ENCODE assay signal across 8 mouse cellular contexts in the genomic region with DNA sequence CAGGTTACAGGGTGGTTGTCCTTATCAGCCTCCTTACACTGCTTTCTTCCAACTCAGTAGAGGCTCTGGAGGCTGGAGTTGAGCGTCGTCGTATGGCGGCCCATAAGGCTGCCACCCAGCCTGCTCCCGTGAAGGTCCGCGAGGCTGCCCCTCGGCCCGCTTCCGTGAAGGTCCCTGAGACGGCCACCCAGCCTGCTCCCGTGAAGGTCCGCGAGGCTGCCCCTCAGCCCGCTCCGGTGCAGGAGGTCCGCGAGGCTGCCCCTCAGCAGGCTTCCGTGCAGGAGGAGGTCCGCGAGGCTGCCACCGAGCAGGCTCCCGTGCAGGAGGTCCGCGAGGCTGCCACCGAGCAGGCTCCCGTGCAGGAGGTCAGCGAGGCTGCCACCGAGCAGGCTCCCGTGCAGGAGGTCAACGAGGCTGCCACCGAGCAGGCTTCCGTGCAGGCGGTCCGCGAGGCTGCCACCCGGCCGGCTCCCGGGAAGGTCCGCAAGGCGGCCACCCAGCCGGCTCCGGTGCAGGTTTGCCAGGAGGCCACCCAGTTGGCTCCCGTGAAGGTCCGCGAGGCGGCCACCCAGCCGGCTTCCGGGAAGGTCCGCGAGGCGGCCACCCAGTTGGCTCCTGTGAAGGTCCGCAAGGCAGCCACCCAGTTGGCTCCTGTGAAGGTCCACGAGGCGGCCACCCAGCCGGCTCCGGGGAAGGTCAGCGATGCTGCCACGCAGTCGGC. TPM values are rescaled to one million over a fixed set of nuclear protein-coding genes. Genes with fewer than 3 reads are reported as not detected.
DNase-seq lines count a peak whose midpoint lies in the region; ATAC-seq and TF ChIP-seq lines count a peak whose summit lies in the region.

No protein-coding gene starts in this region.

- no peaks in the 10 kb centered on the region; the same call in 1 of the 2 replicates for H3K27me3 ChIP-seq in hindbrain, postnatal 0 days (ENCODE audit: insufficient read depth, low read length)
- H3K27me3 ChIP-seq in liver, embryonic 11.5 days (replicated peaks; ENCODE audit: control insufficient read depth, insufficient read depth, low read length): peaks cover 32% of the 10 kb centered on the region
- H3K27me3 ChIP-seq in neural tube, embryonic 11.5 days (ENCODE audit: control insufficient read depth, insufficient read depth, low read length): peaks cover 4% of the 10 kb centered on the region; the same call in 1 of the 2 replicates

- H3K9ac ChIP-seq in hindbrain, postnatal 0 days (replicated peaks; ENCODE audit: low read length): peak overlapping the region; percentile 35
- peak overlapping the region; percentile 42 for H3K9ac ChIP-seq in liver, embryonic 11.5 days (ENCODE audit: low read depth, low read length)
- H3K9ac ChIP-seq in neural tube, embryonic 11.5 days (ENCODE audit: low read length): peak overlapping the region; percentile 56

- peak; percentile 52 for ATAC-seq in hindbrain, postnatal 0 days
- peak; percentile 23 for ATAC-seq in liver, embryonic 11.5 days (replicated peaks; ENCODE audit: low FRiP score)
- ATAC-seq in neural tube, embryonic 11.5 days (ENCODE audit: insufficient read depth, low FRiP score, low TSS enrichment): peak; percentile 55; the same call in 1 of the 2 replicates

- peak overlapping the region; percentile 63 for H3K4me2 ChIP-seq in hindbrain, postnatal 0 days (ENCODE audit: low read depth, low read length)
- H3K4me2 ChIP-seq in liver, embryonic 11.5 days: peak overlapping the region; percentile 82
- peak overlapping the region; percentile 77 for H3K4me2 ChIP-seq in neural tube, embryonic 11.5 days (ENCODE audit: low read depth)

- no peak for TF ChIP-seq CTCF in hindbrain, postnatal 0 days (IDR thresholded peaks at IDR 0.05; ENCODE audit: low read depth)

- peak; percentile 92 for DNase-seq in heart, adult 11 months
- DNase-seq in heart, adult 8-10 months (ENCODE audit: low spot score): no peak
- peak; percentile 53 to 54 for DNase-seq in cerebellum, postnatal 14 days
- DNase-seq in gastrocnemius, postnatal 25 days: peak; percentile 37
- peak; percentile 14 for DNase-seq in hindbrain, postnatal 0 days (ENCODE audit: low spot score)
- peak; percentile 55 for DNase-seq in liver, embryonic 11.5 days (ENCODE audit: low spot score)
- DNase-seq in neural tube, embryonic 11.5 days (ENCODE audit: low spot score): peak; percentile 51
- no peak for DNase-seq in MN1 (ENCODE audit: low spot score)

- no peak overlapping the region for H3K27ac ChIP-seq in hindbrain, postnatal 0 days
- H3K27ac ChIP-seq in liver, embryonic 11.5 days (ENCODE audit: low read depth, low read length): no peak overlapping the region
- no peak overlapping the region for H3K27ac ChIP-seq in neural tube, embryonic 11.5 days (ENCODE audit: low read depth, low read length)

- peak overlapping the region; percentile 36 for H3K4me3 ChIP-seq in hindbrain, postnatal 0 days (ENCODE audit: low read length)
- peak overlapping the region; percentile 48 for H3K4me3 ChIP-seq in liver, embryonic 11.5 days (ENCODE audit: low read depth, low read length)
- peak overlapping the region; percentile 42 for H3K4me3 ChIP-seq in neural tube, embryonic 11.5 days (ENCODE audit: low read depth, low read length)

- H3K9me3 ChIP-seq in hindbrain, postnatal 0 days (ENCODE audit: low read length): no peaks in the 10 kb centered on the region
- H3K9me3 ChIP-seq in liver, embryonic 11.5 days (ENCODE audit: control insufficient read depth, low read length): no peaks in the 10 kb centered on the region
- no peaks in the 10 kb centered on the region for H3K9me3 ChIP-seq in neural tube, embryonic 11.5 days (ENCODE audit: control insufficient read depth, low read length)

- 6% methylated on average over 59 of the region's 60 CpGs for WGBS in hindbrain, postnatal 0 days
- 6% methylated on average over 60 of the region's 60 CpGs for WGBS in liver, embryonic 11.5 days
- 8% methylated on average over 58 of the region's 60 CpGs for WGBS in neural tube, embryonic 11.5 days

- no peaks in the 10 kb centered on the region for H3K4me1 ChIP-seq in hindbrain, postnatal 0 days (ENCODE audit: insufficient read depth, low read length)
- peaks cover 5% of the 10 kb centered on the region; the same call in 1 of the 2 replicates for H3K4me1 ChIP-seq in liver, embryonic 11.5 days (replicated peaks; ENCODE audit: control insufficient read depth, insufficient read depth, low read length)
- H3K4me1 ChIP-seq in neural tube, embryonic 11.5 days (ENCODE audit: control insufficient read depth, insufficient read depth, low read length): no peaks in the 10 kb centered on the region

- no peaks in the 10 kb centered on the region for H3K36me3 ChIP-seq in hindbrain, postnatal 0 days (ENCODE audit: insufficient read depth, low read length)
- H3K36me3 ChIP-seq in liver, embryonic 11.5 days (ENCODE audit: control insufficient read depth, insufficient read depth, low read length): no peaks in the 10 kb centered on the region
- H3K36me3 ChIP-seq in neural tube, embryonic 11.5 days (ENCODE audit: control insufficient read depth, insufficient read depth, low read length): no peaks in the 10 kb centered on the region

RNA-seq across cellular contexts. Expression of a gene that starts 1.0 kb away (rescaled TPM):
- not detected for total RNA-seq in heart, adult 8-10 months (2022)
- not detected for total RNA-seq in gastrocnemius, postnatal 25 days (2021)
- not detected in 2 replicates for total RNA-seq in hindbrain, postnatal 0 days (2014; rRNA removed)
- polyA plus RNA-seq in hindbrain, postnatal 0 days (2015; fragmentation: Nextera tagmentation; extraction: Ambion mirVana): 0.18 TPM in 1 of 2 replicates, not detected in the other
- not detected in 2 replicates for polyA plus RNA-seq in liver, embryonic 11.5 days (2014; fragmentation: Nextera tagmentation; extraction: Ambion mirVana)
- not detected in 2 replicates for polyA plus RNA-seq in neural tube, embryonic 11.5 days (2014; fragmentation: Nextera tagmentation; extraction: Ambion mirVana)

RNA-seq across cellular contexts. Expression of a gene that starts 1.7 kb away (rescaled TPM):
- total RNA-seq in heart, adult 8-10 months (2022): not detected
- not detected for total RNA-seq in gastrocnemius, postnatal 25 days (2021)
- total RNA-seq in hindbrain, postnatal 0 days (2014; rRNA removed): not detected in 2 replicates
- 0.21 and 0.26 TPM in 2 replicates for polyA plus RNA-seq in hindbrain, postnatal 0 days (2015; fragmentation: Nextera tagmentation; extraction: Ambion mirVana)
- not detected in 2 replicates for polyA plus RNA-seq in liver, embryonic 11.5 days (2014; fragmentation: Nextera tagmentation; extraction: Ambion mirVana)
- not detected in 2 replicates for polyA plus RNA-seq in neural tube, embryonic 11.5 days (2014; fragmentation: Nextera tagmentation; extraction: Ambion mirVana)

RNA-seq across cellular contexts. Expression of a gene that starts 9.9 kb away (rescaled TPM):
- total RNA-seq in heart, adult 8-10 months (2022): 10 to 100 TPM; 47.4 to 55.9 (median 49.5) TPM
- total RNA-seq in gastrocnemius, postnatal 25 days (2021): 10 to 100 TPM; 39.7 to 43.8 TPM
- total RNA-seq in hindbrain, postnatal 0 days (2014; rRNA removed): 54.1 and 59.4 TPM in 2 replicates
- 102 and 106 TPM in 2 replicates for polyA plus RNA-seq in hindbrain, postnatal 0 days (2015; fragmentation: Nextera tagmentation; extraction: Ambion mirVana)
- polyA plus RNA-seq in liver, embryonic 11.5 days (2014; fragmentation: Nextera tagmentation; extraction: Ambion mirVana): 156 and 157 TPM in 2 replicates
- 145 and 156 TPM in 2 replicates for polyA plus RNA-seq in neural tube, embryonic 11.5 days (2014; fragmentation: Nextera tagmentation; extraction: Ambion mirVana)

RNA-seq across cellular contexts. Expression of a gene that starts 58.7 kb away (rescaled TPM):
- total RNA-seq in heart, adult 8-10 months (2022): 1 to 10 TPM; 4.3 to 7.0 (median 5.1) TPM
- 1 to 10 TPM; 1.9 to 2.5 TPM for total RNA-seq in gastrocnemius, postnatal 25 days (2021)
- total RNA-seq in hindbrain, postnatal 0 days (2014; rRNA removed): 3.6 and 5.3 TPM in 2 replicates
- 3.8 TPM in 2 replicates for polyA plus RNA-seq in hindbrain, postnatal 0 days (2015; fragmentation: Nextera tagmentation; extraction: Ambion mirVana)
- polyA plus RNA-seq in liver, embryonic 11.5 days (2014; fragmentation: Nextera tagmentation; extraction: Ambion mirVana): 3.0 and 3.5 TPM in 2 replicates
- 0.66 and 0.92 TPM in 2 replicates for polyA plus RNA-seq in neural tube, embryonic 11.5 days (2014; fragmentation: Nextera tagmentation; extraction: Ambion mirVana)

Comparison
In these comparisons a context has a peak if more than half of its experiments do, and no peak if none do; other contexts are left out.
1. DNase-seq: peak in heart, adult 11 months (single experiment), cerebellum, postnatal 14 days (2 of 2), gastrocnemius, postnatal 25 days (single experiment), hindbrain, postnatal 0 days (single experiment), liver, embryonic 11.5 days (single experiment) and neural tube, embryonic 11.5 days (single experiment); none in heart, adult 8-10 months (single experiment) and MN1 (single experiment).
2. Peak in every context shown above with its lines, with median percentiles within 50 percentile points of each other: ATAC-seq, H3K4me2 ChIP-seq, H3K4me3 ChIP-seq and H3K9ac ChIP-seq.